Comparison of ENCODE assay signal across 9 mouse cellular contexts in genomic region chr11:67081125-67081649, GRCm38 (mm10). TPM values are rescaled to one million over a fixed set of nuclear protein-coding genes. Genes with fewer than 3 reads are reported as not detected.
DNase-seq lines count a peak whose midpoint lies in the region; ATAC-seq lines count a peak whose summit lies in the region.
"Had no signal": no experiment of that assay in that cellular context is flagged by ENCODE, and none has a peak within 500 bp of the region (broad histone marks: within the 10 kb centered on the region; RNA-seq: fewer than 3 reads in every experiment).

No protein-coding gene starts in this region.

- WGBS in embryonic facial prominence, embryonic 14.5 days = 11% methylated on average over 5 of the region's 11 CpGs
- WGBS in large intestine, adult 2 months = 6% methylated on average over 11 of the region's 11 CpGs
- WGBS in midbrain, embryonic 12.5 days = 3% methylated on average over 11 of the region's 11 CpGs

- peaks cover 14% of the 10 kb centered on the region for H3K27me3 ChIP-seq in embryonic facial prominence, embryonic 14.5 days (replicated peaks; ENCODE audit: control insufficient read depth, insufficient read depth, low read length)
- peaks cover 38% of the 10 kb centered on the region for H3K27me3 ChIP-seq in midbrain, embryonic 12.5 days

- H3K4me2 ChIP-seq in embryonic facial prominence, embryonic 14.5 days (ENCODE audit: low read depth, low read length) = no peak overlapping the region
- peak overlapping the region; percentile 31 for H3K4me2 ChIP-seq in midbrain, embryonic 12.5 days (replicated peaks)

- no peaks in the 10 kb centered on the region for H3K36me3 ChIP-seq in embryonic facial prominence, embryonic 14.5 days (ENCODE audit: control insufficient read depth, insufficient read depth, low read length)
- no peaks in the 10 kb centered on the region for H3K36me3 ChIP-seq in midbrain, embryonic 12.5 days

- H3K4me1 ChIP-seq in embryonic facial prominence, embryonic 14.5 days (ENCODE audit: control insufficient read depth, insufficient read depth, low read length) = no peaks in the 10 kb centered on the region
- peaks cover 18% of the 10 kb centered on the region; the same call in 1 of the 2 replicates for H3K4me1 ChIP-seq in midbrain, embryonic 12.5 days

- H3K9me3 ChIP-seq in embryonic facial prominence, embryonic 14.5 days (ENCODE audit: control insufficient read depth, low read length) = no peaks in the 10 kb centered on the region
- no peaks in the 10 kb centered on the region for H3K9me3 ChIP-seq in midbrain, embryonic 12.5 days

- peak; percentile 54; the same call in 1 of the 2 replicates for ATAC-seq in embryonic facial prominence, embryonic 14.5 days (ENCODE audit: low read depth)
- ATAC-seq in midbrain, embryonic 12.5 days (ENCODE audit: low FRiP score, low read depth) = peak; percentile 70
- no peak for ATAC-seq in erythroblast, adult 5-6 weeks (replicated peaks; ENCODE audit: low FRiP score, poor library complexity, severe bottlenecking)

- H3K4me3 ChIP-seq in embryonic facial prominence, embryonic 14.5 days (ENCODE audit: low read depth, low read length) = no peak overlapping the region
- H3K4me3 ChIP-seq in midbrain, embryonic 12.5 days = no peak overlapping the region

- H3K27ac ChIP-seq in embryonic facial prominence, embryonic 14.5 days (replicated peaks; ENCODE audit: low read depth, low read length) = no peak overlapping the region
- peak overlapping the region; percentile 46; the same call in 1 of the 2 replicates for H3K27ac ChIP-seq in midbrain, embryonic 12.5 days (replicated peaks)

- H3K9ac ChIP-seq in embryonic facial prominence, embryonic 14.5 days (ENCODE audit: low read depth, low read length) = no peak overlapping the region
- no peak overlapping the region for H3K9ac ChIP-seq in midbrain, embryonic 12.5 days (replicated peaks)

- peak; percentile 30 for DNase-seq in ovary, adult 18-20 months (ENCODE audit: low spot score)
- DNase-seq in ovary, postnatal 14 days (ENCODE audit: low spot score) = no peak
- DNase-seq in embryonic facial prominence, embryonic 14.5 days (ENCODE audit: low spot score) = peak; percentile 86
- DNase-seq in large intestine, adult 2 months (ENCODE audit: low read depth, low spot score) = peak; percentile 61
- no peak for DNase-seq in cerebellum, postnatal 14 days
- no peak for DNase-seq in layer of hippocampus, postnatal 25 days (ENCODE audit: extremely low spot score in 1 of 2, low spot score in 1 of 2)

RNA-seq across cellular contexts. Expression of gene Myh3, which starts 3.1 kb away (rescaled TPM):
- 368 and 488 TPM in 2 replicates for polyA plus RNA-seq in embryonic facial prominence, embryonic 14.5 days (2014; fragmentation: Nextera tagmentation; extraction: Ambion mirVana)
- 0.01 and 0.07 TPM in 2 replicates for polyA plus RNA-seq in large intestine, adult 2 months (2012; rRNA removed)
- 0.71 and 0.75 TPM in 2 replicates for polyA plus RNA-seq in midbrain, embryonic 12.5 days (2016; fragmentation: Nextera tagmentation; extraction: Ambion mirVana)
- total RNA-seq in erythroblast, adult 5-6 weeks (2015; ENCODE audit: low replicate concordance) = not detected in 2 replicates
- total RNA-seq in erythroblast, adult 5-6 weeks (2017; ENCODE audit: low replicate concordance) = not detected in 2 replicates
- total RNA-seq in layer of hippocampus, postnatal 25 days (2021) = under 1 TPM; 0.59 to 0.66 TPM
- polyA plus RNA-seq: spleen, adult 2 months had no signal

RNA-seq across cellular contexts. Expression of gene Sco1, which starts 28.7 kb away (rescaled TPM):
- polyA plus RNA-seq in embryonic facial prominence, embryonic 14.5 days (2014; fragmentation: Nextera tagmentation; extraction: Ambion mirVana) = 13.4 and 14.9 TPM in 2 replicates
- polyA plus RNA-seq in large intestine, adult 2 months (2012; rRNA removed) = 13.1 and 13.4 TPM in 2 replicates
- polyA plus RNA-seq in midbrain, embryonic 12.5 days (2016; fragmentation: Nextera tagmentation; extraction: Ambion mirVana) = 17.5 and 19.8 TPM in 2 replicates
- 2.7 and 2.9 TPM in 2 replicates for total RNA-seq in erythroblast, adult 5-6 weeks (2015; ENCODE audit: low replicate concordance)
- total RNA-seq in erythroblast, adult 5-6 weeks (2017; ENCODE audit: low replicate concordance) = 4.0 and 4.9 TPM in 2 replicates
- 1 to 10 TPM; 8.3 to 9.5 TPM for total RNA-seq in layer of hippocampus, postnatal 25 days (2021)

RNA-seq across cellular contexts. Expression of gene Adprm, which starts 28.8 kb away (rescaled TPM):
- polyA plus RNA-seq in embryonic facial prominence, embryonic 14.5 days (2014; fragmentation: Nextera tagmentation; extraction: Ambion mirVana) = 30.4 and 31.9 TPM in 2 replicates
- polyA plus RNA-seq in large intestine, adult 2 months (2012; rRNA removed) = 21.1 and 32.6 TPM in 2 replicates
- polyA plus RNA-seq in midbrain, embryonic 12.5 days (2016; fragmentation: Nextera tagmentation; extraction: Ambion mirVana) = 34.8 and 37.5 TPM in 2 replicates
- 9.6 and 13.2 TPM in 2 replicates for total RNA-seq in erythroblast, adult 5-6 weeks (2015; ENCODE audit: low replicate concordance)
- total RNA-seq in erythroblast, adult 5-6 weeks (2017; ENCODE audit: low replicate concordance) = 8.3 and 8.5 TPM in 2 replicates
- 10 to 100 TPM; 20.9 to 29.2 TPM for total RNA-seq in layer of hippocampus, postnatal 25 days (2021)

RNA-seq across cellular contexts. Expression of gene Tmem220, which starts 56.2 kb away (rescaled TPM):
- 1.2 and 1.6 TPM in 2 replicates for polyA plus RNA-seq in embryonic facial prominence, embryonic 14.5 days (2014; fragmentation: Nextera tagmentation; extraction: Ambion mirVana)
- 5.3 and 7.6 TPM in 2 replicates for polyA plus RNA-seq in large intestine, adult 2 months (2012; rRNA removed)
- 1.2 and 1.3 TPM in 2 replicates for polyA plus RNA-seq in midbrain, embryonic 12.5 days (2016; fragmentation: Nextera tagmentation; extraction: Ambion mirVana)
- not detected in 2 replicates for total RNA-seq in erythroblast, adult 5-6 weeks (2015; ENCODE audit: low replicate concordance)
- not detected in 2 replicates for total RNA-seq in erythroblast, adult 5-6 weeks (2017; ENCODE audit: low replicate concordance)
- under 1 TPM; 0.52 to 0.66 TPM for total RNA-seq in layer of hippocampus, postnatal 25 days (2021)

Comparison
In these comparisons a context has a peak if more than half of its experiments do, and no peak if none do; other contexts are left out.
1. DNase-seq: peak in ovary, adult 18-20 months (single experiment), embryonic facial prominence, embryonic 14.5 days (single experiment) and large intestine, adult 2 months (single experiment); none in ovary, postnatal 14 days (single experiment), cerebellum, postnatal 14 days (0 of 2) and layer of hippocampus, postnatal 25 days (0 of 2).
2. RNA of gene Myh3, which starts 3.1 kb away (polyA plus RNA-seq): 368 to 488 TPM in embryonic facial prominence, embryonic 14.5 days; 0.71 to 0.75 TPM in midbrain, embryonic 12.5 days and 0.01 to 0.07 TPM in large intestine, adult 2 months; every median in the first group is over 100 times any median in the second.